Mouse (Mus musculus): ENCODE measurements around the gene Smurf2. TPM values are rescaled to one million over a fixed set of nuclear protein-coding genes. Genes with fewer than 3 reads are reported as not detected.

Gene Smurf2
- polyA plus RNA-seq, 1 experiment from 2014 or later = 16.4 TPM

Small RNA genes within 50 kb of the gene (microRNA-seq; reads per million reads assigned to microRNA genes)
- not detected for gene Gm25994
- 0.59 reads per million for gene Gm27322
- 6.9 reads per million, percentile 20 among the genes with 10 or more reads in this experiment for gene Mir3064

Other genes starting within 250 kb of the Smurf2 start
- gene Pecam1, start 170.1 kb downstream of the Smurf2 start, polyA plus RNA-seq (2015; fragmentation: Nextera tagmentation; extraction: Ambion mirVana) = 140 and 151 TPM in 2 replicates
- 1.9 and 2.2 TPM in 2 replicates for gene Milr1, start 169.5 kb downstream of the Smurf2 start, polyA plus RNA-seq (2015; fragmentation: Nextera tagmentation; extraction: Ambion mirVana)
- gene Polg2, start 141.2 kb downstream of the Smurf2 start, polyA plus RNA-seq (2015; fragmentation: Nextera tagmentation; extraction: Ambion mirVana) = 9.0 and 9.9 TPM in 2 replicates
- gene Ddx5, start 131.5 kb downstream of the Smurf2 start, polyA plus RNA-seq (2015; fragmentation: Nextera tagmentation; extraction: Ambion mirVana) = 352 and 357 TPM in 2 replicates
- 21.8 and 22.6 TPM in 2 replicates for gene Cep95, start 131.5 kb downstream of the Smurf2 start, polyA plus RNA-seq (2015; fragmentation: Nextera tagmentation; extraction: Ambion mirVana)
- gene Kpna2, start 78.8 kb upstream of the Smurf2 start, polyA plus RNA-seq (2015; fragmentation: Nextera tagmentation; extraction: Ambion mirVana) = 437 and 492 TPM in 2 replicates
- gene 1810010H24Rik, start 105.0 kb upstream of the Smurf2 start, polyA plus RNA-seq (2015; fragmentation: Nextera tagmentation; extraction: Ambion mirVana) = 4.4 and 5.1 TPM in 2 replicates
- 28.2 and 29.9 TPM in 2 replicates for gene Bptf, start 211.4 kb upstream of the Smurf2 start, polyA plus RNA-seq (2015; fragmentation: Nextera tagmentation; extraction: Ambion mirVana)